Mouse (Mus musculus) R1 (cell line): Measurements from ENCODE around the gene Capn13.
A peak's percentile ranks its signal among the peaks of the same experiment; 100 is the strongest.
"Not testable (repeated sequence)": the region's sequence is repeated elsewhere in the genome, so short reads cannot be mapped to it uniquely, and the experiment has no call there.

ENCODE experiments used
- DNase-seq: peaks from one replicate; pipeline ENCODE4 v3.0.0-alpha.2; 2018; ENCODE audit warnings: low read depth, low spot score

Capn13 gene

GRCm38 (mm10) chr17:73343632-73344390 is 56.9 kb downstream of the Capn13 start:
- no peak for DNase-seq

- no peak for DNase-seq
Measured at GRCm38 (mm10) chr17:73342673-73343072, 58.0 kb downstream of the Capn13 start.

- DNase-seq, result no peak
Measured at GRCm38 (mm10) chr17:73329071-73329470, 71.6 kb downstream of the Capn13 start.

DNA sequence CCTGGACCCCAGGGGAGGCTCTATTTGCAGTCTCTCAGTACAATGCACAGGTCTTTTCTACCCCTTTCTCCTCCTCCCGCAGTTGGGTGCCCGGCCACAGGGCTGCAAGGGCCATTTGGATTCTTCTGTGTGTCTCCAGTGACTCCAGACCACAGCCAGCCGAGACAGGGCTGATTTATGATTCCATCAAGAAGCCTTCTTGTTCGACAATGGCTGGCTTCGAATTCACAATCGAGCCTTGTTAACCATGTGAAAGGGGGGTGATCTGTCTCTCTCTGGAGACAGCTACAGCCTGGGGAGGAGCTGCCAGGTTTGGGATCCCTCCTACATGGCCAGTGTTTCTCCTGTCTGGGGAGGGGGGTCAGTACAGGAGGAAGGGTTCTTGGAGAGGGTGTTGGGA is 75.4 kb downstream of the Capn13 start:
- no peak for DNase-seq

GRCm38 (mm10) chr17:73324732-73325131 is 75.9 kb downstream of the Capn13 start:
- DNase-seq, result no peak

GRCm38 (mm10) chr17:73323981-73324380 is 76.7 kb downstream of the Capn13 start:
- no peak for DNase-seq

GRCm38 (mm10) chr17:73314786-73315185 is 85.9 kb downstream of the Capn13 start:
- no peak for DNase-seq

DNA sequence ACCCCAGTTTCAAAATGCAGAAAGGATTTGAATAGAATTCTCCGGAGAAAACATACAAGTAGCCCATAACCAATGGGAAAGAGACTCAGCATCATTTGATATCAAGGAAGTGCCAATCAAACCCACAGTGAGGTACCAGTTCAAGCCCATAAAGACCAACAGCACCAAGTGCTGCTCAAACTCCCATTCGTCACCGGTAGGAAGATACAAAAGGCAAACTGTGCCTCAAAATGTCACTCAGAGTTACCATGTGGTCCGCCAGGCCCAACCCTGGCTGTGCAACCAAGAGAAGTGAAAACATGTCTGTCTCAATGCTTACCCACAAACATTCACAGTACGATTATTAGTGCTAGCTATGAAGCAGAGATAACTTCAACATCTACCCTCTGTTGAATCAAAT is 89.2 kb downstream of the Capn13 start:
- no peak for DNase-seq

DNA sequence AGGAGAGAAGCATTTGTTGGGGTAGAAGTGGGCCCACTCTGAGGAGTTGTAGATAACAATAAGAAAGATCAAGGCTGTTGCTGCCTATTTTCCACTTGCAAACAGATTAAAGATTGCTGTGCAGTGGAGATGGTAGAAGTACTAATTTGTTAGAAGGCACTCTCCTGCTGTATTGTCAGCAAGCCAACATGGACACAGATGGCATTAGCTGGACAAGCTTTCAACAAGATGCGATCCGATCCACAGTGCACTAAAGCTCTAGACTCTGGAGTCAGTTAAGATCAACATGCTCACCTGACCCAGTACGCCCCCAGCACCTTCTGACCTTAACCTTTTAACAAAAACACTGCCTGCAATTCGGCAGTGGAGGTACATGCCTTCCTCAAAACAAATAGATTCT is 92.0 kb downstream of the Capn13 start:
- no peak for DNase-seq

DNA sequence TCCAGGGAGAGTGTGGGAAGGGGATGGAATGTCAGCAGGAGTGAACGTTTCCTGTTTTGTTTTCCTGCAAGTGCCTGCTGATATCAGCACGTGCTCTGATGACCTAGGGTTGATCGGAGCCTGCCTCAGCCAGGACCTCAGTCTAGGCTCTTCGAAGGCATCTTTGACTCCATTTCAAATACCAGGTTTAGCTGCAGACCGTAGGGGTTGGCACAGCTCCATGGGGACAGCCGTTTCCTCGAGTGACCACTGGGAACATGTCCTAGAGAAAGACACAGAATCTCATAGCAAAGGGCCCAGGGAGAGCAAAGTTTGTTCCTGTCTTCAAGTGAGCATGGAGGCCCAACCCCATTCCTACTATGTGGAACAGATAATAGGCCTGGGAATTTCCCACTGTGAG is 94.0 kb downstream of the Capn13 start:
- peak; percentile 20 for DNase-seq

GRCm38 (mm10) chr17:73305622-73306021 is 95.0 kb downstream of the Capn13 start:
- DNase-seq, result peak; percentile 85

DNA sequence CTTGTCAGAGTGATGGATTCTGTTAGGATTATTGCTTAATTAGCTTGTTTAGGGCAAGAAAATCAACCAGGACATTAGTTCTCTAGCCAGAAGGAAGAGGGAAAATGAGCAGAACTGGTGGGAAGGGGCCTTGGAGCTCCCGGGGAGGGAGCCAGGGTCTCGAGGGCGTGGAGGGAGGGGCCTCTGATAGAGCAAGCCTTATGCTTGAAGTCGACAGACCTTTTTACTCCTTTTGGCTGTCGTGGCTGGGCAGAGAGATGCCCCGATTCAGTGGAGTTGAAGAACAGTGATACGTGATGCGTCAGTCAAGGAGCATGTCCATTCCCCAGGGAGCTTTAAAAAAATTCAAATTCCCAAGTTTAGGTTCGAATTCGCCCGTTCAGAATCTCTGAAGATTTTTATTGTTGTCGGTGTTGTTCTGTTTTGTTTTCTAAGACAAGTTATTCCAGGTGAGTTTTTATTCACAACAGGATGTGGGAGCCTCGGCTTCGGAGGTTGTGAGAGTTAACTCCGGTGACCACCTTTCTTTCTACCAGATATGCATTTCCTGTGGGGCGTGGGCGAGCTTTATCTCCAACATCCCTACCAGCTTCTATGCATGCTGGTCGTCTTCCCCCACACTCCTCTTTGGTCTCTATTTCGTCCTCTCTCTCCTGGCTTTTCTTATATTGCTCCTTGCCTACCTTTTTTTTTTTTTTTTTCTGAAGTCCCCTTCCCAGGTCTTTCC is 96.4 kb downstream of the Capn13 start:
- no peak for DNase-seq

DNA sequence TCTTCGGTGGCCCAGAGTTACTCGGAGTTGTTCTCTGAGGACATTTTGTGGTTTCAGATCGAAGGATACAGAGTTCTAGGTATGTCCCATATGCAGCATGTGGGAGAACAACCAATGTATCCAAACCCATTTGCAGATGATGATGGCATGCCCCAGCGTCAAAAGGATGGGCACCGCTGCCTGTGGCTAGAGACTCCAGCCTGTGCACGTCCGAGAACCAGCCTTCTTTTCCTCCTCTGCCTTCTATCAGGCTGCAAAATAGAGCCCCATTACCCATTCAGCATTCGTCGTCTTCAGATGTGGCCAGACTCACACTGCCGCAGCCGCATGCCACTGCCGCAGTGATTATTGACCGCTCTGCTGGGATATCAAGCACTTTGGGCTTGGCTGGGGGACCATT is 97.0 kb downstream of the Capn13 start:
- DNase-seq, result no peak

DNA sequence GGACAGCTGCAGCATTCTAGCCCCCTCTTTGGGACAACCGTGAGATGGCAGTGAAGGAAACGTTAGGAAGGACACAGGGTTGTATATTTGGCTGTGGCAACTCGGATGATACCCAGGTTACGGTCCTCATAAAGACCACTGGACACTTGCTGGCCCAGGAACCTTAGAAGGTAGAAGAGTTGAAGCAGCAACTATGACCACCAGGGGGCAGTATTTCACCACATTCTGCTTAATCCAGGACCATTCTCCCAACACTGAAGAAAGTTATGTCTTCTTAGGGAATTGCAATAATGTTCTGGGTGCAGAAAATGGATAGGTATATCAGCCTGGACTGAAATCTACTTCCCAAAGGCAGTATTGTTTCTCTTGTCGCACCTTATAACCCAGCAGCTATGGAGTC is 97.4 kb downstream of the Capn13 start:
- DNase-seq, result peak; percentile 68

GRCm38 (mm10) chr17:73302104-73302503 is 98.6 kb downstream of the Capn13 start:
- DNase-seq, result peak; percentile 82

DNA sequence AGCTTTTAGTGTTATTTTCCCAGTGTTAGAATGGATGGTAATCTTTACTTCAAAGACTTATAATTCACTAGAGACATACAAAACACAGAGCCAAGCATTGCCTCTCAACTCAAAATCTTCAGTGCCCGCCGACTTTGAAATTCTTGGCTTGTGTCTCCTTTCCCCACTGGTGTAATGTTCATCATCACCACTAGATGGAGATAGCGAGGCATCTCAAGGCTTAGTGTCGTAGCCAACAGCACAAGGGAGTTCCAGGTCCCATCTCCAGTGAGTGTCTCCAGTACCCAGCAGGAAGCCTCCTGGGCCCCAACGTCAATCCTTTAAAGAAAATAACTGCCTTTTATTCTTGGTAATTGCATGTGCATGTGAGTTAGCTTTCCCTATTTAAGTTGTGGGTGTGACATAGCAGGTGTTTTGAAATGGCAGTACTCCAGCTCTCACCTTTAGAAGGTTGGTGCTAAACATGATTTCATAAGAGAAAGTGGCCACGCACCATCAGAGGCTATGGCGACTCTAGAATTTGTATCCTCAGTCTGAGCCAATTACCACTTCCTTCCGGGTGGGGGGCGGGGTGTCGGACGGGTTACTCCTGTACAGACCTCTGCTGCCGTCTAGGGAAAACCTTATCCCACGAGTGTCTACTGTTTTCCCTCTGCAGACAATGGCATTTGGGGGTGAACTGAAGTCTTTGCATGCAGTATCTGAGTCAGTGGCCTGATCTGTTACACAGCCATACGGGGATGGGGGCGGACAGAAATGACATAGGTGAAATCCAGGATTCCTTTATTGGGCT is 99.2 kb downstream of the Capn13 start:
- peak; percentile 79 for DNase-seq

DNA sequence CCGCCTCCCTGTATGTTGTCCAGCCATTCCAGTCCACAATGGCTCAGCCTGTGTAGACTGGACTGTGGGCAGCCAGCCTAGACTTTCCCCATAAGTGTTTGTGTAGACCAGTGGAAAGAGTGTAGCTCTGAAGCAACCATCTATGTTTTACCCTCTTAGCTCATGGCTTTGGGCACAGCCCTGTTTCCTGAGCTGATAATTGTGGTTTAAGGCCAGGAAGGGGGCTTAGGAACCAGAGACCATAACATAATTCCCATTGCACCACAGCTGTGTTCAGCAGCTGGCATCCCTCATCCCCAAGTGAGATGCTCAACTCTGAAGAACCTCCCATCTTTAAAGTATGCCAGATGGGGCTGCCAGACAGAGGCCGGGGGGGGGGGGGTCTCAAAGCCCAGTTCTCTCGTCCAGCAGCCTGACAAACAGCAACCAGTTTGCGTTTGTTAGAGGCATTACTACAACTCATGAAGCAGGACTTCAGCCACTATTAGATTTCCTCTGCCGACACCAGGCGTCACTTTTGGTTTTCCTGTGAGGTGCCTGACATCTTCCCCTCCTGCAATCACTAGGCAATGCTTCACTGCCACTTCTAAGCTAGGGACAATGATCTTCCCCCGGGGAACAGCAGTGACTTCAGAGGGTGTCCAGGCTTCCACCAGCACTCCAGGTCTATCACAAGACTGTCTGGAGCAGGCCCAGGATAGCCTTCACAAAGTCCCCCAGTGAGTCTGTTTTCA is 100.4 kb downstream of the Capn13 start:
- no peak for DNase-seq

DNA sequence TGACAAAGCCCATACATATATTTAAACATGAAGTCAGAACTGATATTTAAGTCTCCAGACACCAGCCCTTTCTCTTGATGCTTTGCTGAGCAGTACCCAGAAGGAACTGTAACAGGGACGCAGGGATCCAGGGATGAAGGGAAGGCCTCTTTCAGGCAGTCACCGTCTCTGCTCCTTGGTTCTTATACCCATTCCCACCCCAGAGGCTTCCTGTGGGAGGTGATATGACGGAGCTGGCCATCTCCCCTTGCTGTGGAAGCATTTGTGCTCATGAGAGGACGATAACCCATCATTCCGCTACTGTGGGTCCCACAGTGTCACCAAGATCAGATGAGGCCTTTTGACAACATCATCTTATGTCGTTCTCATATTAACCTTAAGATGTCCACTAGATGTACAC is 101.7 kb downstream of the Capn13 start:
- no peak for DNase-seq

GRCm38 (mm10) chr17:73296855-73297254 is 103.8 kb downstream of the Capn13 start:
- DNase-seq, result peak; percentile 21

DNA sequence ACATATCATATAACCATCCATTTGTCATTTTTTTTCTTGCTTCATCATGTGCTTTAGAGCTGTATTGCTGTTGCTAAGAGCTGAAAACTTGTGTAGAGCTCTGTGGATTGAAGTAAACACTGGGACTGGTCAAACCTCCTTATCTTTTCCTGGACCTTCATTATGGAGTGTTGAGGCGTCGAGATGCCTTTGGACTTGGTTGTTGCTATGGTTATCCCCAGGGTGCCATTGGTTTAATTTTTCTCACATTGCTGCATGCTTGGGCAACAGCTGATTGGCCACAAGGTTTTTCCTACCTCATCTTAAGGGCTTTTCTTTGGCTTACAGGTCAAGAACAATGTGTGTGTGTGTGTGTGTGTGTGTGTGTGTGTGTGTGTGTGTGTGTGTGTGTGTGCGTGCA is 107.4 kb downstream of the Capn13 start:
- DNase-seq, result no peak

DNA sequence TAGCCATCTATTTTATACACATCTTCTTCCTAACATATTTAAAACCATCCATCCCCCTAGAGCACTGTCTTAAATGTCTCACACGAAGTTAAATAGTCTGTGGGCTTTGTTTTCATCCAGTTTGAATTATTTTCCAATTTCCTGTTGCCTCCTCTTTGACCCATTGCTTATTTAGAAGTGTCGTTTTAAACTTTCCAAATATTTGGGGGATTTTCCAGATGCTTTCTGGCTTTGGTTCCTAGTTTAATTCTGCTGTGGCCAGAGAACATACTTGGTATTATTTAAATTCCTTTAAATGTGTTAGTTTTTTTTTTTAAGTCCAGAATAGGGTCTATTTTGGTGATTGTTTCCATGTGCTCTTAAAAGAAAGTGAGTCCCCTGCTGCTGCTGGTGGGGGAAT is 116.4 kb downstream of the Capn13 start:
- DNase-seq, result no peak

DNA sequence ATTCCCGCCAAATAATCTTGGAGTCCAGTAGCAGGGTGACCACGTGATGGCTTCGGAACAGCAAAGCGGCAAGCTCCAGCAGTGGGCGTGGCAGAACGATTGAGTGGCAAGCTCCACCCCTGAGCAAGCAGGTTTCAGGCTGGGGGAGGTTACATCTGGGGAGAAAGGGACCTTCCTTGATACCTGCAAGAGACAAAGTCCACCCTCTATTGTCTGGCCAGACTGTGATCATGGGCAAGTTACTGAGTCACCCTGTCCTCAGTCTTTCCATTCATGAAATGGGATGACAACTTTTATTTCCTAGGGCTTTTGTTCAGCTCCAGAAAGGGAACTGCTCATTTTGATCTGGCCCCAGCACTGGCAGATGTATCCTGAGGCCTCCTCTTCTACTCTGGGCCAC is 118.0 kb downstream of the Capn13 start:
- DNase-seq, result not testable (repeated sequence)
